21 mouse cellular contexts compared by ENCODE assay signal in genomic region chr6:113920466-113920865, GRCm38 (mm10).
A peak's percentile ranks its signal among the peaks of the same experiment; 100 is the strongest.
DNase-seq lines count a peak whose midpoint lies in the region; ATAC-seq lines count a peak whose summit lies in the region.
"Had no signal": no experiment of that assay in that cellular context is flagged by ENCODE, and none has a peak within 500 bp of the region (broad histone marks: within the 10 kb centered on the region; RNA-seq: fewer than 3 reads in every experiment).

No protein-coding gene starts in this region.

- peak; percentile 54 to 68 for DNase-seq in cerebellum, postnatal 10 days
- DNase-seq in cerebellum, adult 8-10 months = no peak
- peak; percentile 45 to 55 for DNase-seq in cerebellum, postnatal 14 days
- no peak for DNase-seq in cerebellum, adult 9-10 months
- no peak for DNase-seq in frontal cortex, adult 2 months (ENCODE audit: extremely low spot score in 1 of 2, low spot score in 1 of 2)
- peak; percentile 55 for DNase-seq in brain, adult 2 months (ENCODE audit: low read depth, low spot score)
- DNase-seq in embryo, embryonic 11 days = no peak
- DNase-seq: adrenal gland, adult 2 months; adrenal gland, adult 8-10 months; adrenal gland, postnatal 10 days; adrenal gland, postnatal 14 days; adrenal gland, postnatal 25 days; adrenal gland, postnatal 36 days; B cell, adult 2 months; cerebellum, adult 11 months; cerebellum, adult 11-12 months; cerebellum, adult 18-20 months had no signal

- ATAC-seq in frontal cortex, adult (ENCODE audit: low TSS enrichment) = peak; percentile 66
- ATAC-seq: activated CD4-positive, CD25-positive, alpha-beta regulatory T cell, adult 4 months; CD4-positive, CD25-positive, alpha-beta regulatory T cell, adult 4 months; Patski had no signal

Comparison
In these comparisons a context has a peak if more than half of its experiments do, and no peak if none do; other contexts are left out.
1. DNase-seq: peak in cerebellum, postnatal 10 days (2 of 2), cerebellum, postnatal 14 days (2 of 2) and brain, adult 2 months (single experiment); none in cerebellum, adult 8-10 months (single experiment), cerebellum, adult 9-10 months (single experiment), frontal cortex, adult 2 months (0 of 2) and embryo, embryonic 11 days (single experiment).